Mouse (Mus musculus) thymus, postnatal 36 days (tissue): ENCODE measurements around the gene Lpp.
A peak's percentile ranks its signal among the peaks of the same experiment; 100 is the strongest.

Source experiments
- DNase-seq, 2 experiments: peaks; one replicate each; pipeline ENCODE4 v3.0.0; 2022; ENCODE audit warnings: mixed read lengths in 2 of 2

Gene Lpp

DNA sequence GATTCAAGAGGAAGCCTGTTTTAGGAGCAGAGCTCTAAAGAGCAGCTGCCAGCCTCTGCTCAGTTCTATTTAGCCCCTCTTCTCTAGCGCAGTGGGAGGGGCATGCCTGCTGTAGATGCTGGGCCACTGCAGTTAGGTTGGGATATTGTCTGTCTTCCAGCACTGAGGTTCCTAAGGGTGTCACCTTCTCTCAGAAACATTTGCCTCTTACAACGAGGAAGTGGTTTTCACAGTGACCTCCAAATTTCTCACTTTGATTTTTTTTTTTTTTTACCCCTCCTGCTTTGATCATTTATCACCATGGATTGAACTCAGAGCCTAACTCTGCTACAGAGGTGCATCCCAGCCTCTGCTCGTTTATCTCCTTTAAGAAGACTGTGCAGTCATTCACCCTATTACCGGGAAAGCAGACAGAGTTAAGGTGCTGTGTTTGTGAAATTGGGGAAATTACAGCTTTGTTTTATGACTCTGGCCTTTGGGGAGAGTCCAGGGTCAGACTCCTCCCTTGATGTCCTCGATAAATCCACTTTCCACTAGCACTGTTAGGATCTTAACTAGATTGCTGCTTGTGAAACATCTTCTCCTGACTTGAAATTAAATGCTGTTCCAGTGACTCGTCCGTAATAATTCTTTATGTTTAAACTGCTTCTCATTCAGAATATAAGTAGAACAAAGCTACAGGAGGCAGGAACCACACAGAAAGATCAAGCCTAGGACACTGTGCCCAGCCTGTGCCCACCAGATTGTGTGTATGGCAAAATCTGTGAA lies 111.7 kb downstream of the Lpp start:
- peak; percentile 8 to 30 for DNase-seq

DNA sequence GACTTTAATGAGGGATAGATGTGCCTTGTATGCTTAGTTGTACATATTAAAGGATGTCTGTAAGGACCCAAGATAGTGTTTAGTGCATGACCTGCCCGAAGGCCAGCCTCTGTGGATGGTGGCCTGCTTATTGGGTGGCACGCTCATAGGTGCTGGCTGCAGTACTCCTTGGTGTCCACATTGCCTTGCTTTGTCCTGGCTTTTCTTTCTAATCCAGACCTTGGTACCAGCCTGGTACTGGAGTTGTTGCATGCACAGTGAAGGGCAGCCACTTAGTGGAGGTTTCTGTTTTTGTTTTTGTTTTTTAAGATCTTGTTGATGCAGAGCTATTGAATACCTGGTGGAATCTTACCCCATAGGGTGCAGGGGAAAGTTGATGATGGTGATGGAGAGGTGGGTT lies 112.9 kb downstream of the Lpp start:
- DNase-seq, result no peak

DNA sequence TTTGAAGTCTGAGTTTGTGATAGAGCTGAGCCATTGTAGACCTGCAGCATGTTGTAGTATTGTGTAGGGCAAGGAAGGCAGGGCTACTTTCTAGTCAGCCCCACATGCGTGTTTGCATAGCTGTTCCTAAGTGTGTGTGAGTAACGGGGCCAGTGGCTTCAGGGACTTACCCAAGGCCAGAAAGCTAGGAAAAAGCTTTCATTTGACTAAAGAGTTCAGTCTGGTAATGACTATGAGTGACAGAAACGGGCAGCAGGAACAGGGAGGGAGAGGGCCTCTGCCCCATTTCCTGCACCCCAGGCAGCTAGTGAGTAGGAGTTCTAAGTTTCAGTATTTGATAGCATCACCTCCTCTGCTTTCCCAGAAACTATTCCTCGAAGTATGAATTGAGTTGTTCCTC lies 113.4 kb downstream of the Lpp start:
- DNase-seq, result peak; percentile 10 to 32

DNA sequence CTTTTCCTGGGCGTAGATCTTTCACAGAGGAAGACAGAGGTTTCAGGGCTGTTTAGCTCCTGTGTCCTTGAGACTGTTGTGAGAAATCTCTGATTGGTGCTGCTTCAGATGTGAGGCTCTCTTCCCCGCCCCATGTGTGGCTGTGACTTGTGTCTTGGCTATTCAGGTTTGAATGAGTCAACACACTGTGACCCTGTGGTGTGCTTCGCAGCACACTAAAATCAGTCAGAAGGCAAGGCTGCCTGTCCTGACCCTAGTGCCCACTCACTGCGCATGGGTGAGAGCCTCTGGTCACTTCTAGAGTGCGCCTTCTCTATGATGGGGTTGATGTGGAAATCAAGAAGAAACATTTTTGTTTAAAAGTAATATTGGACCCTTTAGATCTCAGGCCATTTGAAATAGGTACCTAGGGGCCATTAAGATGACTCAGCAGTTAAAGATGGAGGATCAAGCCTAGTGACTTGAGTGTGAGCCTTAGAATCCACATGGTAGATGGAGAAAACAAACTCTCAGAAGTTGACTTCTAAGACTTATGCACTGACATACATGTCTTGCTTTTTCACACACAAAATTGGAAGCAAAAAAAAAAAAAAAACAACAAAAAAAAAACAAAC lies 114.7 kb downstream of the Lpp start:
- DNase-seq, result no peak

DNA sequence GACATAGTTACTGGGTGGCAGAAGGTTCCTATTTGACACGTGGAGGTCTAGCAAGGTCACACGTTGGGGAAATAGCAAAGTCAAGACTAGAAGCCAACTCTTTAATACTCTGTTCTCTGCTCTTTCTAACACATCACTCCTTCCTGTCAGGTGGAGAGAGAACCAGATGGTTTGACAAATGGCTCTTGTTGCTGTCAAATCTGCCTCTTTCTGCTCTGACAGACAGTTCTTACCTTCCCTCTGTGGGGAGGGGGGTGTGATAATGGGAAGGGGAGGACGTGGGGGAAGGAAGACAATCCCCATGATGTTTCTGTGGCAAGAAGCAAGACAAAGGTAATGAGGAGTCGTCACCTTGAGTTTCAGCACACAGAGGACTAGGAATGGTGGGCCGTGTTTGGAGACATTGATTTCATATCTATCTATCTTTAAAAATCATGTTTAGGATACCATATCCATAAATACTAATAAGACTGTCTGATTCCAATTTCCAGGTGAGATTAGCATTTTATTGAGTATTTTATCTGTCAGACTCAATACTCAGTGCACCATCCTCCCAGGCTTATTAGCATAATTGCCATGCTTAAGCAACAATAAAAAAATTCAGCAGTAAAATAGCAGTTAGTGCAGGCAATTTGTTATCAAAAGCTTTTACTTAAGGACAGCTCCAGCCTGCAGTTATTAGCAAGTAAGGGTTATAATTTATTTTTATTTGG lies 115.9 kb downstream of the Lpp start:
- no peak for DNase-seq

DNA sequence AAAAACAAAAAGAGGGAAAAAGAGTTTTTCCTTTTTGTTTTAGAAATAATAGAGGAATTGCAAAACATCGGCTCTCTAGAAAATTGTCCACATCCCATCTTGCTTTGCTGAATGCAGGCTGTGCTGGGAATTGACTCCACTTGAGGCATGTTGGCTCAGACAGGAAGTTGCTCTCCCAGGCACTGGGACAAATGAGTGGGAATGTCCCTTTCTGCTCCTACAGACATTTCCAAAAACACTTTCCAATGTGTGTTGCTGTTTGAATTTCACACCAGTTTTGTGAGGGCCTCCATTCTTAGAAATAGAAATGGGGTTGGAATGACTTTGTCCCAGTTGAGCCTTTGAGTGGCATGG lies 116.5 kb downstream of the Lpp start:
- DNase-seq, result no peak

DNA sequence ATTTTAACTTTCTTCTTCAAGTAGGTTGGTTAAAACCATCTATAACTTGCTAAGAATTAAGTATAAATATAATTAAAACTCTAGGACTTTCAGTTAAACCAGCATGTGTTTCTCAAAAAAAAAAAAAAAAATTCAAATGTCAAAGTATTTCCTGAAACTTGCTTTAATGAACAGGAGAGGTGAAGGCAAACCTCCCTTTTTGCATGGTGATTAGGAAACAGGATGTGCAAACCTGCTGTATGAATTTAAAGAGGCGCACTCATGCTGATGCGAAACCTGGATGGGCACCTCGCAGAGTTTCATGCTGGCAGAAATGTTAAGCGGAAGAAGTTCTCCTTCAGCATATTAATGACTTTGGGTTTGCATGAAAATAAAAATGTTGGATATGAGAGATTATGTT lies 119.9 kb downstream of the Lpp start:
- no peak for DNase-seq

DNA sequence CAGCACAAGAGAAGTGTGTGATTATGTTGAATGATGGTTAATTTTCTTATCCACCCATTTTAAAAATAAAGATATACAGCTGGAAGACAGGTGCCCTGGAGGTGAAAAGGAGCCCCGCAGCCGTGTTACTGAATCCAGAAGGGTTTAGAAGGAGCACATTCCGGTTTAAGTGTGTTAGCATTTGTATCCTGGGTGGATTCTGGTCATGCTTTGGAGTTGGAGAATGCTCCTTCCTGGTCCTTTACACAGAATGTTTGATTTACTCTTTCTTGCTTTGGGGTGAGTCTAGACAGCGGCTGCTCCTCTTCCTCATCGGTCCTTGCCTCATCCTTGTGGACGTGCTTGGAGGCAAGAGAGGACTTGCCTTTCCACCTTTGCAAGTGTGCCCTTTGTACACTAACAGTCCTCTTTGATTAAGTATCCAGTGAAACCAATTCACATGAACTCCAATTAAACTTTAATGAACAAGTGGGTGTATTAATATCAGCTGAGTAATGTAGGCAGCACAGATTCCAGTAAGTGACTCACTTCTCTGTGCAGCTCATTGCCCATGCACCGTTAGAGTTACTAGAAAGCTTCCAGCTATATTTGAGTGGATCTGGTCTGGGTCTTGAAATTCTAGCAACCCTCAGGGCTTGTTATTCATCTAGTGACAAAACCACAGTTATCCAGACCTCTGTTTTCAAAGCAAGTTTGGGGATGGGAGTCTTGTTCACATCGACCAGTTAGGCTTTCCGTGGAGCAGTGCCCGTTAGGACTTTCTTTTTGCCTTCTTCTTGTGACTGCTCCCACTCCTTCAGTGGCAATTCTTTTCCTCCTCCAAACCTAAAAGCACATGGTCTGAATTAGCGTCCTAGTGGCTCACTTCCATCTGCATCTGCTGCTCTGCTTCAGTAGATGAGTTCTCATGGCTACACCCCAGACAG lies 121.8 kb downstream of the Lpp start:
- no peak for DNase-seq

DNA sequence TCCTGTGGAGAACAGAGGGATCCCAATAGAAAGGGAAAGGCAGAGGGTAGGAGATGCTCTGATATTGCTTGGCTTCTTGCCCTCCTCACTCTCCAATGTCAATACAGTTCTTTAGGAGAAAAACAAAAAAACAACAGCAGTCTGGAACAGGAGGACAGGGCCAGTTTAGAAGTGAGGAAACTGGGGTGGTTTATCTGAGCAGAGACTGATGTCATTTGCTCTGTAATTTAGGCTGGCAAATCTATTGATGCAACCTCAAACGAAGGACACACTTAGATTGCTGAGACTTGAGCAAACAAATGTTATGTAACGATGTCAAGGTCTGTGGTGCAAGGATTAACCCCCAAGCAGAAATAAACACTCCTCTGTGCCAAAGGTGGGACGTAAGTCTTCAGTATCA lies 123.7 kb downstream of the Lpp start:
- DNase-seq, result no peak

DNA sequence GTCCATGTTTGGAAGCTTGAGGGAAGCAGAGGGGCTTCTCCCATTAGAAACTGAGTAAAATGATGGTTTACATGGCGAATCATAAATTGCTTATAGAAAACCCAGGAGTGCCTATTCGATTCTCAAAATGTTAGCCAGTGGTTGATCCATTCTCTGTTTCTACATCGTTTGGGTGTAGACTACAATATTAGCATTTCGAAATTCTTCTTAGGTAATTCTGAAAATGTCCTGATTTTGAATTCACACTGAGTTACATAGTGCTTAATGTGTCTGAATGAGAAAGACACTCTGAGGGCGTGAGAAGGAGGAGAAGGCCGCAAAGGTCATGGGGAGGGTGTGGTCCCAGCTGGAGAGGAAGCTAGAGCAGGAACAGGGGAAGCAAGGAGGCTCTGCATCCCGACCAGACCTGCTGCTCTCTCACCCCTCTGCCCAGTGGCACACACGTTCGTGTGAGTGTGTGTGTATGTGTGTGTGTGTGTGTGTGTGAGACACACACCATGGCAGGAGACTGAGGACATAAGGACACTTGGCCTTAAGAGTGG lies 124.3 kb downstream of the Lpp start:
- DNase-seq, result no peak

DNA sequence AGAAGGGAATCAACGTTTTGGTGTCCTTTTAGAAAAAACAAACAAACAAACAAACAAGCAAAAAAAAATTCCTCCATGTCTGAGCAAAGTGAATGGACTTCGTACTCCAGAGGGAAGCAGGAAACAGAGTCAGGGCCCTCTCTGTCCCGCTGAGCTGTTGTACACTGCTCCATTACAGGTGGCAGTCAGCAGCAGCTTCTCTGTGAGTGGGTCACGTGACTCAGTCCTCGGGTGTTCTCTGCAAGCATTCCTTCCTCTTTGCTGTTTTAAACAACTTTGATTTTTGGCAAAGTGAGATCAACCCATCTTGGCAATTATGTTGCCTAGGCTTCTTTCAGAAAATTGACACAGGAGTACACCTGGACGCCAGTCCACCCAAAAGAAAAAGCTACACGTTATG lies 125.5 kb downstream of the Lpp start:
- peak; percentile 27 to 50 for DNase-seq

DNA sequence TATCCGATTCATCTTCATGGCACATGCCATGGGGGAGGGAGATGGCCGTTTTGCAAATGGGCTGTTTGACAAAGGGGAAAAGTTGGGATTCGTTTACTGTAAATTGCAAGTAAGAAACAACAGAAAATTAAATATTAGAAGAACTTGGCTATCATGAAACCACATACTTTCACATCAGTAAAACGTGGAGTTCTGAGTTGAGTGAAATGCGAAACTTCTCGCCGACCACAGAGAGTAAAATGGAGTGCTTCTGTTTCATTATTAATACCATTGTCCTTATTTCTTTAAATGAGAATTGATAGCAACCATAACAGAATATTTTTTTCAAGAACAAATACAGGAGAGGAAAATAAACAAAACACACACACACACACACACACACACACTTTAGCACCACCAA lies 133.9 kb downstream of the Lpp start:
- no peak for DNase-seq

DNA sequence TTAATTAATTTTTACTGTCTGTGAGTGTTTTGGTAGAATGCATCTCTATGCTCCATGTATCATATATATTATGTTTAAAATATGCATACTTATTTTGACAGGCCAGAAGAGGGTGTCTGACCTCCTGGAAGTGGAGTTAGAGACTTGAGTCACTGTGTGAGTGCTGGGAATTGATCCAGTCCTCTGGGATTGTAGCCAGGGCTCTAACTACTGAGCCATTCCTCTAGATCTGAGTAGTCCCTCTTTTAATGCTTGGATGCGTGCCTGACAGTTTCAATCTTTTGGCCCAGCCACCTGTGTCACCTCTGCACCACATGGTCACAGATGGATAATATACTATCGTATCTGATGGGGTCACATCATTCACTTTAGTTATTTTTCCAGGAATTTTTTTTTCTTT lies 138.4 kb downstream of the Lpp start:
- no peak for DNase-seq

DNA sequence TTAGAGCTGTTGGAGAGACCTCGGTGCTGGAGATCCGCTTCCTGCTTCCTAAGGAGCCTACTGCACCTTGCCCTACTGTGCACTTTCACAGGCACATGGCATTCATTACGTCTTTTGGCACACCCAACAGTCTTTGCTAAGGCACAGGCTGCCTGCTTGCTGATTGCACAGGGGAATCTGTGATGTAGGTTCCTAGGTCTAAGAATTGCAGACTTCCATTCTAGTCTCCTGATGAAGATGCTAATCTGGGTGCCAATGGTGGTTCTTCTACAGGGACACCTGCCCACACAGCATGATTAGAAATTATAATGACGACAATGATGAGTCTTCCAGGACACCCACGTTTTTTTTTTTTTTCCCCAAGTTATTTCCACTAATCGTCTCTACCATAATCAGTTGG lies 141.9 kb downstream of the Lpp start:
- no peak for DNase-seq

DNA sequence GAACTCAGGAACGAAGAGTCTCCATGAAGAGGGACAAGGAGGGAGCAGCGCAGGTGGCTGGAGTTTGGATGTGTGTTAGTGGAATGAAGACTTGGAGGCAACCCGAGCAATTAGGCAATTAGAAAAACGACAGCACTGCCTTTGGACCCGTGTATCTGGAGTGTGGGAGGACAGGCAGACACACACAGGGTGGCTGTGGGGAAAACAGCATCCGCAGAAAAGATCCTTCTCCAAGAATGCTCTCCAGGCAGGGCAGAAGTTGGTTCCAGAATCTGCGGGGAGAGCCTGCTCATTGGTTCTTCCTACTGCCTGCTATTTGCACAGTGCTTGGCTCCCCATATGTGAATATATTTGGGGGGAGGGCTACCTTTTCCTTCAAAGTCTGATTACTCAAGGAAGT lies 143.0 kb downstream of the Lpp start:
- no peak for DNase-seq

DNA sequence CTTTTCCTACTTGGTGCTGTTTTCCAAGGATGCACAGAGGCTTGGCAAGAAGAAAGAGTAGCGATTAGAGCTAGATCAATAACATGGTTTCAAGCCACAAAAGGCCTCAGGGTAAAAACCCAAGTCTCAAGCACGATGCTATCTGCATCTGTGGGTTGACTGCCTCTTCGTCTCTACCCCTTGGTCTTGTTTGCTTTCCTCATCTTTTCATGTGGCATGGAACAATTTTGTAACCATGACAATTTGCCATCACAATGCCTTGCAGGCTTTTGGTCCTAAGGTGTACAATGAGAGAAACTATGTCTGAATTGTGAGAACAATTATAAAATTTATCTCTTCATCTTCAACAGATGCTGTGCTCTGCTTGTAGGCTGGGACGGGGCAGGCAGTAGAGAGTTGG lies 145.7 kb downstream of the Lpp start:
- peak in 1 of 2 experiments; percentile 10 for DNase-seq

DNA sequence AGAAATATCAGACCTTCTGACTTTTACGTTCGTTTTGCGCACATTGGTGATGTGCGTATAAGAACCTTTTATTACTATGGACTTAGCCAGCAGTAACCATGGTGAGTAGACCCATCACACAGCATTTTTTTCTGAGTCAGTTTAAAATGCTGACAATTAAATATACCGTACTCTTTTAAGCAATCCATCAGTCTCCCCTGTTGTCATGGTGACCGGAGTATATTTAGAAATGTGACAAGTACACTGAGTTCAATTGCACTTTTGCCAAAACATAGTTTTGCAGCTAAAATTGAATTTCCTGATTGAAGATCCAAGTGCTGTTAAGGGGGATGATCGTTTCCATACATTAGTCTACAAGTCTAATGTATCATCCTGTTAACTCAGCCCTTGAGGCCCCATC lies 149.6 kb downstream of the Lpp start:
- no peak for DNase-seq

DNA sequence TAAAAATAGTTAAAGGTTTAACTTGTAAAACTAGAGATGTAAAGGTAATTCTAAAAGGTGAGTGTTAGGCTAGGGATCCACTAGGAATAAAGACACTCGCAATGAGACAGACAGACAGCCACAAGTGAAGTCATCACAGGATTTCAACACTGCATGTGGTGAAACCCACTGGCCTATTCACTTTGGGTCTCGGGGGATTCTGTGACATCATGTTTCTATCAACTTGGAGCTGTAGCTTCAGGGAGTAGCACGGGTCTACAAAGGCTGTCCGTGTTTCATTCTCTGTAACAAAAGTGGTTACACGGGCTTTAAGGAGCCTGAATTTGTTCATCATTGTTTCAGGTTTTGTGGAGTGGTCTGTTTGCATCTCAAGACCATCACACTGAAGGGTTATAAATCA lies 152.1 kb downstream of the Lpp start:
- DNase-seq, result no peak

DNA sequence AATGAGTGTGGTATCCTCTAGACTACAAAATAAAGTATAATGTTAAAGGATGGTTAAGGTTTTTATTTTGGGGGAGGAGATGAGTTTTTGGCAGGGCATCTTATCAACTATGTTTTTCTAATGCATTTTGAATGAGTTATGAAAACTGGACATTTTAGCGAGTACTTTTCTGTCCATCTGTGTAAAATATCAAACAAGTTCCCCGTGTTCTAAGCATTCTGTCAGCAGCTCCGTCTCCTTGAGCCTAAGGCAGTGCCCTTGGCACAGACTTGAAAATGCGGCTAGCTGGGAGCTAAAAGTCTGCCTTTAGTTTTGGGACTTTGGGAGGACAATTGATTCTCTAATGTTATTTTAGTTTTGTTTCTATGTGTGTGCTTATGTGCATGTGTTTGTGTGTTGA lies 165.2 kb downstream of the Lpp start:
- DNase-seq, result no peak

DNA sequence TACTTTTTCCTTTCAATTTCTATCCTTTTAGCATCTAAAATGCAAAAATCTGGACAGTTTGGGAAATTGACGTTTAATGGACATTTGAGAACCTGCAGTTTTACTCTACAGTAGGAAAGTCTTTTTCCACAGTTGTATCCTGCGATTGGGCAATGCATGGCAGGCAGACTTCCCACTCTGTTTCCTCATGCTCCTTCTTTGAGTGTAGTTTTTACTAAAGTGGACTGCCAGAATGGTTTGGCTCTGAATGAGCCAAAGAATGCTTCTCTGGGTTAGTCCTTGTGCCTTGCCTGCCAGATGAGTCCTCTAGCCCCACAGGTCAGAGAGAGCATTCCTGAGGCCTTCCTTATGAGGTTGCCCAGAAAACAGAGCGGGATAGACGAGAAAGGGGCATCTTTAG lies 166.5 kb downstream of the Lpp start:
- DNase-seq, result no peak

DNA sequence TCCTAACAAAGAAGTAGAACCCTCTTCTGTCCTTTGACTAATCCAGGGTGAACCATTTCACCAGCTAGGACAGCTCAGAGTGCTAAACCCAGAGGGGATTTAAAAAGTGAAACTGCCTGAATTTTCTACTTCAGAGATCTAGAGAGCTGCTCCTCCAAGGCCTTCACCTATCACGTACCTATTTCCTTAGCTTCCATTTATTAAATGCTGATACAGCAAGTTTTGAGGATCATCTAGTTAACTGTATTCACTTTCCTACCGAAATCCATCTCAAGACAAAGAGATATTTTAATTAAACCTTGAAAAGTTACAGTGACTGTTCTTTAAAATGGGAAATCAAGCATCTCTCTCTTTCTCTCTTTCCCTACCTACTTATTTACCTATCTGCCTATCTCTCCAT lies 167.7 kb downstream of the Lpp start:
- DNase-seq, result no peak

DNA sequence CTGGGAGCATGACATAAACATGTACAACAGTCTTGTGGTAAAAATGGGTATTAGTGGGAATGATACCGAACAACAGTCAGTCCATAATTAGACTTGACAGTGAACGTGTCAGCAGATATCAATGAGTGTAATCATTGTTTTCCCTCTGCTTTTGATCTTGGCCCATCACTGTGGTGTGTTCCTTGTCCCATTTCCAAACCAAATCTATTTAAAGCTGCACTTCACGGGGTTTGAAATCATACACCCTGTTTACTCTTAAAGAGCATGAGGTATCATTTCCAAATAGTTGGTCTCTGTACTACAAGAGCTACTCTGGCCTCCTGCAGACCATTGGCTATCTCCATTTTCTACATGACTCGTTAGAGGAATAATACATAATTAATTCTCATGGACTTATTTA lies 168.3 kb downstream of the Lpp start:
- no peak for DNase-seq

DNA sequence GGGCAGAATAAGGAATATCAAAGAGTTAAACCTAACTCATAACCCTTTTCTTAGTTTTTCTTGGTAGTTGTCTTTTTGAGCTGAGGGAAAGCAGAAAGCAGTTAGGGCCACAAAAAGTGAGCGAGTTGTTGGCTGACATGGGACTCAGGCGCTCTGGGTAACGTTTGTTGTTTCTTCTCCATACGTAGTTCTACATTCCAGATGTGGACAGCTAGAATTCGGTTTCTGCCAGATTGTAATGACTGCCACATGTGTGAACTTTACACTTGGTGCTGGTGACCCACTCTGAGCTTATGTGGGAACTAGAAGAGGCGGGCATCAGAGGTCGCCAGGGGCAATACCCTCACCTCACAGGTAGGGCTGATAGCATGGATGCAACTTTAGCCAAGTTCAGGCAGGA lies 172.0 kb downstream of the Lpp start:
- DNase-seq, result no peak
